Mouse (Mus musculus) limb, embryonic 11.5 days (tissue): ENCODE measurements around the gene Mta2. TPM values are rescaled to one million over a fixed set of nuclear protein-coding genes. Genes with fewer than 3 reads are reported as not detected.
"Not testable (repeated sequence)": the region's sequence is repeated elsewhere in the genome, so short reads cannot be mapped to it uniquely, and the experiment has no call there.

Experiments
- ATAC-seq: fragments of 200-750 bp; cut with Nextera tagmentation; 2 replicates; pipeline ENCODE4 v1.8.0; 2017; ENCODE audit warnings: low read depth; ENCODE audit not compliant: insufficient number of reproducible peaks, low FRiP score, low TSS enrichment
- DNase-seq: peaks from one replicate; pipeline ENCODE4 v3.0.0-alpha.2; 2015; ENCODE audit warnings: low spot score
- H3K27ac ChIP-seq: fragments of 300-500 bp; sonication (generic); replicated peaks from 2 replicates; pipeline ENCODE4 v1.5.1; 2014; ENCODE audit warnings: low read depth, mild to moderate bottlenecking, low read length
- H3K27me3 ChIP-seq: fragments of 300-500 bp; sonication (generic); 2 replicates; pipeline ENCODE4 v1.6.1; 2014; ENCODE audit warnings: mild to moderate bottlenecking, low read length, mixed read lengths; ENCODE audit not compliant: control insufficient read depth, insufficient read depth
- H3K36me3 ChIP-seq: fragments of 300-500 bp; sonication (generic); 2 replicates; pipeline ENCODE4 v1.6.1; 2014; ENCODE audit warnings: mild to moderate bottlenecking, low read length, moderate library complexity, mixed read lengths; ENCODE audit not compliant: control insufficient read depth, insufficient read depth
- H3K4me1 ChIP-seq: fragments of 300-500 bp; sonication (generic); 2 replicates; pipeline ENCODE4 v1.6.1; 2014; ENCODE audit warnings: low read length, mixed read lengths; ENCODE audit not compliant: control insufficient read depth, insufficient read depth
- H3K4me2 ChIP-seq: fragments of 300-500 bp; sonication (generic); 2 replicates; pipeline ENCODE4 v1.6.1; 2014; ENCODE audit warnings: low read depth, mild to moderate bottlenecking, moderate library complexity; ENCODE audit not compliant: severe bottlenecking
- H3K4me3 ChIP-seq: fragments of 300-500 bp; sonication (generic); 2 replicates; pipeline ENCODE4 v1.5.1; 2014; ENCODE audit warnings: low read depth, low read length
- H3K9ac ChIP-seq: fragments of 300-500 bp; sonication (generic); 2 replicates; pipeline ENCODE4 v1.6.1; 2014; ENCODE audit warnings: mild to moderate bottlenecking, low read length
- H3K9me3 ChIP-seq: fragments of 300-500 bp; sonication (generic); 2 replicates; pipeline ENCODE4 v1.6.1; 2016; ENCODE audit warnings: low read length; ENCODE audit not compliant: control insufficient read depth
- WGBS: fragments of 180-500 bp; shearing (Covaris S2); extraction: QIAGEN DNeasy Blood & Tissue Kit; methylation state at CpG from one replicate; pipeline ENCODE4 v1.1.7; 2014; 5-methylcytosine and 5-hydroxymethylcytosine counted together
- polyA plus RNA-seq: library from polyadenylated mRNA; unstranded; fragments of >200 nt; fragmentation: Nextera tagmentation; extraction: Ambion mirVana; gene quantifications from 2 replicates; pipeline ENCODE4 v1.2.1, GENCODE M21; 2014

The Mta2 gene
- 58.5 and 62.0 TPM in 2 replicates for polyA plus RNA-seq

- H3K4me2 ChIP-seq = peak within 1 kb of the TSS; percentile 44
- peaks cover 19% of the 10 kb centered on the region for H3K36me3 ChIP-seq
- H3K4me3 ChIP-seq = peak within 1 kb of the TSS; percentile 98
- H3K9ac ChIP-seq = peak within 1 kb of the TSS; percentile 99
- WGBS = under 1% methylated on average over 64 of the region's 64 CpGs
- peak; percentile 98 for DNase-seq
- no peaks in the 10 kb centered on the region for H3K9me3 ChIP-seq
- ATAC-seq = peak; percentile 87
- no peaks in the 10 kb centered on the region for H3K27me3 ChIP-seq
- H3K27ac ChIP-seq = peak within 1 kb of the TSS; percentile 99
- peaks cover 16% of the 10 kb centered on the region for H3K4me1 ChIP-seq
These were observed at the start of gene Mta2 for GRCm38 (mm10) chr19:8941515-8942217. Gene Mta2, plus strand, starts transcription at chr19:8941875.

DNA sequence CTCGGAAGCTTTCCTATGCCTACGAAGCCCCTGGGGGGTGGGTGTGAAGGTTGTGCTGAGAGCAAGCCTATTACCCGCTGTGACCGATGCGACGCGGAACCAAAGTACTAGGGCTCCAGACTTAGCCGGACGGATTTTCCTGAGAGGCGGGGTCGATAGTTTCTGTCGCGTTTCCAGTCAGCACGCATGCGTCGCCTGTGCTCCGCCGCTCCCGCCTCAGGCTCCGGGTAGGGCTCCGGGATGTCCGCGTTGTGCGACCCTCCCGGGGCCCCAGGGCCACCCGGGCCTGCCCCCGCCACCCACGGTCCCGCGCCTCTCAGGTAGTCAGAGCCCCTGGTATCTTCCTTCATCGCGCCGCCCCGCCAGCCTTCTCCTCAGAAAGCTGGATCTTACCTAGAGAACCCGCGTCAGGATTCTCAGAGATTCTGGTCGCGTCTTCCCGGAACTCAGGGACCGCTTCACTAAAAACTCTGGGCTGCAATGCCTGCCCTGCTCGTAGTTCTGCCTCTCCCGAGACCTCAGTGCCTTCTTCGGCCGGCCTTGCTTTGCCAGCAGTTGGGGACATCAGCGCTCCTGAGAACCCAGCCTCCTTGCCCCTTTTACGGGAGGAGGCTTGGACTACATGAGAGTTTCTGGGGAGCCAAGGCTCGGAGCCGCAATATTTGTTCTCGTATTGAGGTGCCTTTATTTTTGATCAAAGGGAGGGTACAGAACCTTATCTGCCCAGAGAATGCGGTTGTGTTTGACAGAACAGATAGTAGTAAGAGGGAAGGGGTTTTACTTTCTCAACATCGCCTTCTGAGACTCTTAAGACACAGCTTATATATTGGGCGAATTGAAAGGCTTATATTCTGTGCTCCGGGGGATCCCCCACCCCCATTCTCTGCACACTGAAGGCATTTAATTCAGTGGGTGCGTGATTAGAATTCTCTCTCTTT lies 48.6 kb upstream of the Mta2 start, which contains the start of gene Ints5:
Gene Ints5, plus strand, starts transcription at position 177 of the 938 bp plus-strand sequence.
- H3K9me3 ChIP-seq = no peaks in the 10 kb centered on the region
- peak within 1 kb of the TSS; percentile 86 for H3K9ac ChIP-seq
- DNase-seq = peak; percentile 91
- H3K4me3 ChIP-seq = peak within 1 kb of the TSS; percentile 86
- peak within 1 kb of the TSS; percentile 83 for H3K4me2 ChIP-seq
- ATAC-seq = peak; percentile 44; the same call in 1 of the 2 replicates
- H3K27ac ChIP-seq = peak within 1 kb of the TSS; percentile 56; the same call in 1 of the 2 replicates
- peaks cover 17% of the 10 kb centered on the region; the same call in 1 of the 2 replicates for H3K36me3 ChIP-seq
- H3K27me3 ChIP-seq = no peaks in the 10 kb centered on the region
- WGBS = 3% methylated on average over 54 of the region's 54 CpGs
- peaks cover 9% of the 10 kb centered on the region; the same call in 1 of the 2 replicates for H3K4me1 ChIP-seq

DNA sequence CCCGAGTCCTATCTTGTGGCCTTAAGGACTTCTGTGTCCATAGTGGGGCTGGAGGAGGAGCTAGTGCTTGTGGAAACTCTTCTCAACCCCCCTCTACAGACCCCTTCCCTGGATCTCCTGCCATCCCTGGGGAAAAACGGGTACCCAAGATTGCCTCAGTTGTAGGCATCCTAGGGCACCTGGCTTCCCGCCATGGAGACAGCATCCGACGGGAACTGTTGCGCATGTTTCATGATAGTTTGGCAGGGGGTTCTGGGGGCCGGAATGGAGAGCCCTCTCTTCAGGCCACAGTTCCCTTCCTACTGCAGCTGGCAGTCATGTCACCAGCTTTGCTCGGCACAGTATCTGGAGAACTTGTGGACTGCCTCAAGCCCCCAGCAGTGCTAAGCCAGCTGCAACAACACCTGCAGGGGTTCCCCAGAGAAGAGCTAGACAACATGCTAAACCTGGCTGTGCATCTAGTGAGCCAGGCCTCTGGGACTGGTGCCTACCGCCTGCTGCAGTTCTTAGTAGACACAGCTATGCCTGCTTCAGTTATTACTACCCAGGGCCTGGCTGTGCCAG lies 46.2 kb upstream of the Mta2 start:
- Histone ChIP-seq H3K27me3 (no peaks in the 10 kb centered on the region), H3K4me3 (no peak overlapping the region), H3K4me1 (peaks cover 15% of the 10 kb centered on the region; the same call in 1 of the 2 replicates), H3K9ac (no peak overlapping the region), H3K9me3 (no peaks in the 10 kb centered on the region), H3K36me3 (peaks cover 16% of the 10 kb centered on the region; the same call in 1 of the 2 replicates), H3K4me2 (0 out of 2 replicates have a peak overlapping the region, but pooled peaks have one; percentile 15), H3K27ac (no peak overlapping the region)
- 94% methylated on average over 9 of the region's 9 CpGs for WGBS
- no peak for ATAC-seq
- DNase-seq = no peak

- WGBS = 78% methylated on average over 5 of the region's 5 CpGs
These were observed 45.4 kb upstream of the Mta2 start for GRCm38 (mm10) chr19:8896231-8896630.

GRCm38 (mm10) chr19:8897211-8897864 lies 44.3 kb upstream of the Mta2 start:
- peak overlapping the region; percentile 98 for H3K4me3 ChIP-seq
- peak; percentile 58 for DNase-seq
- peak overlapping the region; percentile 30; the same call in 1 of the 2 replicates for H3K27ac ChIP-seq
- H3K9ac ChIP-seq = peak overlapping the region; percentile 97
- H3K9me3 ChIP-seq, H3K27me3 ChIP-seq: not testable (repeated sequence)
- peak; percentile 56; the same call in 1 of the 2 replicates for ATAC-seq
- H3K4me2 ChIP-seq = peak overlapping the region; percentile 71
- H3K4me1 ChIP-seq = peaks cover 15% of the 10 kb centered on the region; the same call in 1 of the 2 replicates
- WGBS = 23% methylated on average over 21 of the region's 21 CpGs
- H3K36me3 ChIP-seq = peaks cover 18% of the 10 kb centered on the region; the same call in 1 of the 2 replicates

More at GRCm38 (mm10) chr19:8896231-8896630, 45.4 kb upstream of the Mta2 start:
- ATAC-seq, H3K4me2 ChIP-seq, H3K9me3 ChIP-seq, DNase-seq, H3K9ac ChIP-seq, H3K4me3 ChIP-seq, H3K27ac ChIP-seq, H3K27me3 ChIP-seq: not testable (repeated sequence)
- Histone ChIP-seq H3K4me1 (peaks cover 15% of the 10 kb centered on the region; the same call in 1 of the 2 replicates), H3K36me3 (peaks cover 11% of the 10 kb centered on the region; the same call in 1 of the 2 replicates)

GRCm38 (mm10) chr19:8897865-8898495 lies 43.7 kb upstream of the Mta2 start, which contains the start of gene Ganab:
Gene Ganab, plus strand, starts transcription at chr19:8898071.
- Histone ChIP-seq H3K4me3 (peak within 1 kb of the TSS; percentile 98), H3K4me1 (peaks cover 15% of the 10 kb centered on the region; the same call in 1 of the 2 replicates), H3K27me3 (no peaks in the 10 kb centered on the region), H3K9me3 (no peaks in the 10 kb centered on the region), H3K9ac (peak within 1 kb of the TSS; percentile 97), H3K4me2 (peak within 1 kb of the TSS; percentile 71), H3K36me3 (peaks cover 19% of the 10 kb centered on the region; the same call in 1 of the 2 replicates), H3K27ac (peak within 1 kb of the TSS; percentile 72)
- ATAC-seq (peak; percentile 98), DNase-seq (peak; percentile 98)
- WGBS = under 1% methylated on average over 53 of the region's 53 CpGs

DNA sequence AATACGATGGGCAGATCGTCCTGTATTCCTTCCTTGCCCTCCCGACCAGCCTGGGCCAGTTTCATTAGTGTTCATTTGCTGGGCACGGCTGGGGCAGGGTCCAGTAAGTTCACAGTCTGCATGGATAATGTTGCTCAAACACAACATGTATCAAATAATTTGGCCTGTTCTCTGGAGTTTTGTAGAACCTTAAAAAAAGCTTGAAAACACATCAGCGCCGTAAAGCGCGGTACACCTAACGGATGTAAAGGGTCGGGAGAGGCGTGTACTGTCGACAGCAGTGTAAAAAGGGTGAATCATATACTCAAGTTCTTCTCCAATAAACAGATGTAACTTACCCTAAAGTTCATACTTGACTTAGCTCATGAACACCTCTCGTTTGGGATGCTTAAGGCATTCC lies 43.1 kb upstream of the Mta2 start:
- H3K27ac ChIP-seq = peak overlapping the region; percentile 72; the same call in 1 of the 2 replicates
- DNase-seq (no peak), ATAC-seq (no peak)
- no peaks in the 10 kb centered on the region for H3K9me3 ChIP-seq
- H3K27me3 ChIP-seq = no peaks in the 10 kb centered on the region
- H3K9ac ChIP-seq = peak overlapping the region; percentile 97
- peak overlapping the region; percentile 71 for H3K4me2 ChIP-seq
- 13% methylated on average over 13 of the region's 13 CpGs for WGBS
- peak overlapping the region; percentile 98 for H3K4me3 ChIP-seq
- peaks cover 15% of the 10 kb centered on the region; the same call in 1 of the 2 replicates for H3K4me1 ChIP-seq
- H3K36me3 ChIP-seq = peaks cover 24% of the 10 kb centered on the region
